Mouse (Mus musculus) hindbrain, embryonic 10.5 days (tissue): Measurements from ENCODE around the gene Man1b1. TPM values are rescaled to one million over a fixed set of nuclear protein-coding genes. Genes with fewer than 3 reads are reported as not detected.
A peak's percentile ranks its signal among the peaks of the same experiment; 100 is the strongest.

Source experiments
- DNase-seq: peaks from one replicate; pipeline ENCODE4 v3.0.0-alpha.2; 2017; ENCODE audit warnings: low spot score
- H3K27ac ChIP-seq: fragments of 300-500 bp; sonication (generic); 2 replicates; pipeline ENCODE4 v1.5.1; 2016; ENCODE audit warnings: mild to moderate bottlenecking, moderate library complexity
- H3K27me3 ChIP-seq: fragments of 300-500 bp; sonication (generic); 2 replicates; pipeline ENCODE4 v1.6.1; 2016; ENCODE audit warnings: mild to moderate bottlenecking; ENCODE audit not compliant: poor library complexity, insufficient read depth, severe bottlenecking
- H3K36me3 ChIP-seq: fragments of 300-500 bp; sonication (generic); 2 replicates; pipeline ENCODE4 v1.6.1; 2016; ENCODE audit warnings: mild to moderate bottlenecking, moderate library complexity
- H3K4me1 ChIP-seq: fragments of 300-500 bp; sonication (generic); replicated peaks from 2 replicates; pipeline ENCODE4 v1.6.1; 2016; ENCODE audit warnings: mild to moderate bottlenecking
- H3K4me3 ChIP-seq: fragments of 300-500 bp; sonication (generic); 2 replicates; pipeline ENCODE4 v1.5.1; 2016; ENCODE audit warnings: mild to moderate bottlenecking, moderate library complexity
- H3K9me3 ChIP-seq: fragments of 300-500 bp; sonication (generic); 2 replicates; pipeline ENCODE4 v1.6.1; 2016; ENCODE audit warnings: mild to moderate bottlenecking, moderate library complexity
- WGBS: fragments of 180-500 bp; shearing (Covaris S2); methylation state at CpG from one replicate; pipeline ENCODE4 v1.1.7; 2016; 5-methylcytosine and 5-hydroxymethylcytosine counted together
- polyA plus RNA-seq: library from polyadenylated mRNA; unstranded; fragments of >200 nt; fragmentation: Nextera tagmentation; extraction: Ambion mirVana; gene quantifications from 2 replicates; pipeline ENCODE4 v1.2.1, GENCODE M21; 2016

Man1b1 gene
- polyA plus RNA-seq, 1 experiment from 2014 or later, result 58.7 TPM

DNA sequence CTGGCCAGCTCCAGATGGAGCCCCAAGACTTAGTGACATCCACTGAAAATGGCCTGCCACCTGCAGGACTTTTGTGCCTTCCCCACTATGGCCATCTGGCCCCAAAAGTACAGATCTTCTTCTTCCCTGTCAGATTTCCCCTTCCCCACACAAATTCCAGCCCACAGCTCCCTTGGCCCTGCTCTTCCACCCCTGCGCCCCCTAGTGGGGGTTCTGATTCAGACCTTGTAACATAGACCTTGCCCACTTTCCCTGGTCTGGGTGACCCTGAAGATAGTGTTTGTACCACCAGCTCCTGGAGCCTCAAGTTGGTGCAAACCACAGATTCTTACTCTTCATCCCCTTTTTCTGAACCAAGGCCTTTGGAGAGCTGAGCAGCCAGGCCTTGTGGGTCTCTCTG is 39.3 kb upstream of the Man1b1 start:
- peak overlapping the region; percentile 62; the same call in 1 of the 2 replicates for H3K27ac ChIP-seq
- peaks cover 97% of the 10 kb centered on the region for H3K27me3 ChIP-seq
- H3K9me3 ChIP-seq, result no peaks in the 10 kb centered on the region
- no peaks in the 10 kb centered on the region for H3K36me3 ChIP-seq
- peaks cover 27% of the 10 kb centered on the region for H3K4me1 ChIP-seq
- 0% methylated on average over 1 of the region's 1 CpGs for WGBS
- peak; percentile 83 for DNase-seq
- H3K4me3 ChIP-seq, result peak overlapping the region; percentile 43; the same call in 1 of the 2 replicates

DNA sequence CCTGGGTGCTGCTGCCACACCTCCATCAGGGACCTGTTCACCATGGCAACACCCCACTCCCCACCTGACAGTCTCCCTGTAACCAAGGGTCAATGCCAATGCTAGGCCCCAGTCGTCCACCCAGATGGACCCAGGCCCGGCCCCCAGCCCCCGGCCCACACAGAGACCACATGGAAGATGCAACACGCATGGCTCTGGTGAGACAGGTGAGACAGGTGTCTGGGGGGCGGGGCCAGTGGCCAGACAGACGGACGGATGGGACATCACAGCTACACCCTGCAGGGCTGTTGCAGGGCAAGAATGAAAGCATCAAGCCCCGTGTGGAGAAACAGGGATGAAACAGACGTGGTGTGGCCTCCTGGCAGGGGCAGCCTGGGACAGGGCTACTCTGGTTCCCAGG is 38.4 kb upstream of the Man1b1 start:
- Histone ChIP-seq H3K36me3 (no peaks in the 10 kb centered on the region), H3K27me3 (peaks cover 94% of the 10 kb centered on the region), H3K4me1 (peaks cover 27% of the 10 kb centered on the region), H3K4me3 (no peak overlapping the region), H3K27ac (no peak overlapping the region), H3K9me3 (no peaks in the 10 kb centered on the region)
- no peak for DNase-seq
- 74% methylated on average over 9 of the region's 9 CpGs for WGBS

DNA sequence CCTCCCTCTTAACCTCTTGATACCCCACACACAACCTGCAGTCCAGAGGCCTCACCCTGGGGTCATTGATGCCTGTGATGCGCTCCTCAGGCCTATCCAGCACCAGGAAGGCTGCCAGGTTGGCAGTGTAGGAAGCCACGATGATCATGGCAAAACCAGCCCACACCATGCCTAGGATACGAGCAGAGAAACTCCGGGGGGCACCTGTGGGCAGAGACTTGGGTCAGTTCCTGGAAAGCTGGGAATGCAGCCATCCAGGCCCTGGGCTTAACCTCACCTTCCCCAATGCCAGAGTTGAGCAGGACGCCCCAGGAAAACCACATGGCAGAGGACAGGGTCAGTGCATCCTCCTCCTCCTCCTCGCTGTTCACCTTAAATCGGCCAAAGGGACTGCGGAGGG is 35.0 kb upstream of the Man1b1 start:
- Histone ChIP-seq H3K4me3 (no peak overlapping the region), H3K9me3 (no peaks in the 10 kb centered on the region), H3K36me3 (no peaks in the 10 kb centered on the region), H3K4me1 (peaks cover 7% of the 10 kb centered on the region), H3K27ac (no peak overlapping the region), H3K27me3 (peaks cover 68% of the 10 kb centered on the region)
- WGBS, result 77% methylated on average over 8 of the region's 8 CpGs
- no peak for DNase-seq

DNA sequence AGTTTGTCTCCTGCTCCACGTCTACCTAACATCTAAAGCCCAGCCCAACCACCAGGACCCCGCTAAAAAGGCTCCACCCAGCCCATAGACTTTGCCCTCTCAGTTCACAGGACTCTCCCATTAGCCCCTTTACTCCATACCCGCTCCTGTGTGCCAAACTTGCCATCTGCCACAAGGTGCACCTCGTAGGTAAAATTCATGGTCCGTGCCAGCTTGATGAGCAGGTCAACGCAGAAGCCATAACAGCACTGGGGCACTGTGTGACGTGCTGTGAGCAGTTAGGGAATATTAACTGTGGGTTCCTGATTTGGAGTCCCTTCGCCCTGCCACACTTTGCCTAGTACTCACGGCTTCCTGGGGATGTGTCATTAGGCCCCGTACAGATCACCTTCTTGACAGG is 34.1 kb upstream of the Man1b1 start:
- H3K27ac ChIP-seq, result no peak overlapping the region
- 85% methylated on average over 10 of the region's 10 CpGs for WGBS
- peaks cover 64% of the 10 kb centered on the region for H3K27me3 ChIP-seq
- no peak for DNase-seq
- H3K9me3 ChIP-seq, result no peaks in the 10 kb centered on the region
- no peaks in the 10 kb centered on the region for H3K36me3 ChIP-seq
- no peaks in the 10 kb centered on the region; the same call in 1 of the 2 replicates for H3K4me1 ChIP-seq
- no peak overlapping the region for H3K4me3 ChIP-seq

DNA sequence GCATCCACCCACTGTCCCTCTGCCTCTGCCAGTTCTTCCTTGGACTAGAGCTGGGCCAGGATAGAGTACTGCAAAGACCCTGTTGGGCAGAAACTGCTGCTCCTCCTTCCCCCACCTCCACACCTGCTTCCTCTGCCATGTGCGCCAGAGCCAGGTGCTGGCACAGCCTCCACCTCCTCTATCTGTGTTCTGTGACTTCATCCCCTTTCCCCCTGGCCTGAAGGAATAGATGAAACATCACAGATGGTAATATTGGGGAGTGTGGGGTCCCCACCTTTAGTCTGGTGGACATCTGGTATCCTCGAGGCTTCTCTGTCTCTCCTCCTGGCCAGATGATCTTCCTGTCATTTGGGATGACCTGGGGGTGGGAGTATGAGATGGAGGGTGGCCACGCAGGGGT is 28.7 kb upstream of the Man1b1 start:
- Histone ChIP-seq H3K4me1 (peaks cover 17% of the 10 kb centered on the region), H3K9me3 (no peaks in the 10 kb centered on the region), H3K27me3 (peaks cover 67% of the 10 kb centered on the region), H3K27ac (no peak overlapping the region), H3K4me3 (no peak overlapping the region), H3K36me3 (no peaks in the 10 kb centered on the region)
- no peak for DNase-seq
- 68% methylated on average over 3 of the region's 3 CpGs for WGBS

DNA sequence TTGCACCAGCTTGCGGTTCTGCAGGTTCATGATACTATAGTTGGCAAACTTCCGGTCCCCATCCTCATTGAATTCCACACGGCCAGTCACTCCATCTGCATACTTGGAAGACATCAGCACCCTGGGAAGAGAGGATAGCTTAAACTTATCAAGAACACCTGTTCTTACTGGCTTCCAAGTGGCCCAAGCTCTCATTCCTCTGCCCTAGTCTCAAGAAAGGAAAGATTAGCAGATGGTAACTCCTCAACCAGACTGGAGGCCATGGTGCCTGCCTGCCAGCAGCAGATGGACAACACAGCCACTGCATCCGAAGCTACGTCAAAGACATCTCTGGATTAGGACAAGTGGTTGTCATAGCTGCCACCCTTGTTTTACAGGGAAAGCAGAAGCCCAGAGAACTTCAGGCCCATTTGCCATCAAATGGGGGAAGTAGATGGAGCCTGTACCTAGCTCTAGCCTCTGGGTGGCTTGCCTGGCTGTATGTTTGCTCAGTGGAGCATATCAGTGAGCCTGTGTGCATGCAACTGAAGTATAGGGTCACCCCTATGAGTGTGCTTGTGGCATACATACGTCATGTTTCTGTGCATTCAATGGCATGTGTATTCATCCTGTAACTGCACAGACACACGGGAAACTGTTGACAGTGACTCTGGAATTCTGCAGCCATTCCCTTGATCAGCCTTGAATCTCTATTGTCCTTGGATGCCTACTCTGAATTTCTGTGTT is 28.0 kb upstream of the Man1b1 start:
- DNase-seq, result no peak
- H3K4me3 ChIP-seq, result peak overlapping the region; percentile 58
- H3K27me3 ChIP-seq, result peaks cover 74% of the 10 kb centered on the region
- no peaks in the 10 kb centered on the region for H3K36me3 ChIP-seq
- peaks cover 17% of the 10 kb centered on the region for H3K4me1 ChIP-seq
- H3K27ac ChIP-seq, result no peak overlapping the region
- WGBS, result 77% methylated on average over 7 of the region's 7 CpGs
- no peaks in the 10 kb centered on the region for H3K9me3 ChIP-seq

DNA sequence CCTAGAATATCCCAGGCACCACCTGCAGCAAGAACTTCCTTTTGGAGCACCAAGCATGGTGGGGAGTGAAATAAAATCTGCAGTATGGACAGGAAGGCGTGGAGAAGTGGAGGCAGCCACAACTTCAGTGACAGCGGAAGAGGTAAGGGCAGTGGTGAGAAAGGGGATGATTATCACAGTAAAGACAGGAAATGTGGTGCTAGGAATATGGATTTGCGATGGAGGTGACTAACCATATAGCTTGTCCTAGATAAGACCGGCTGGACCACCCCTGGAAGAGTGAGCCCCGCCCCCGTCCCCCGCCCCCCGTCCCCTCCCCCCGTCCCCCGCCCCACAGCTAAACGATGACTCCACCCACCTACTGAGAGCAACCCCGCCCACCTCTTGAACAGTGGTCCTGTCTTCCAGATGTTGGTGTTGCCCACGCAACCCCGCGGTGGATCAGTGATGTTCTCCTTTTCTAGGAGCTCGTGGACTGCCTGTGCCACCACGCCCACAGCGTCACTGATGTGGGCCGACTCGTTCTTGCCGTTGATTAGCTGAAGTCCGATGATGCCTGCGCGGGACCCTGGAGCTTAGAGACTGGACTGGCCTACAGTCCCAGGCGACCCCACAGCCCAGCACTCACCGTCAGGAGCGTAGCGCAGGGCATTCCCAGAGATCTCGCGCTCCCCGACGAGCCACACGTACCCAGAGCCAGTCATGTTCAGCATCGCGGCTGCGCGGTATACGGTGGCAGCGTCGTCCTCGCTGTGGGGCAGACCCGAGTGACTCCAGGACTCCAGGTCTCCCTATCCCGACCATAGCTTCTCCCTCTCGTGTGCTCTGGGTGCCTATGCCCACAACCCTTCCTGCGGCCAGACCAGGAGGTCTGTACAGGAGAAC is 27.2 kb upstream of the Man1b1 start:
- peak overlapping the region; percentile 58 for H3K4me3 ChIP-seq
- peak overlapping the region; percentile 64 for H3K27ac ChIP-seq
- peak; percentile 62 for DNase-seq
- H3K36me3 ChIP-seq, result no peaks in the 10 kb centered on the region
- peaks cover 82% of the 10 kb centered on the region for H3K27me3 ChIP-seq
- WGBS, result 3% methylated on average over 44 of the region's 45 CpGs
- H3K9me3 ChIP-seq, result no peaks in the 10 kb centered on the region
- peaks cover 17% of the 10 kb centered on the region for H3K4me1 ChIP-seq

DNA sequence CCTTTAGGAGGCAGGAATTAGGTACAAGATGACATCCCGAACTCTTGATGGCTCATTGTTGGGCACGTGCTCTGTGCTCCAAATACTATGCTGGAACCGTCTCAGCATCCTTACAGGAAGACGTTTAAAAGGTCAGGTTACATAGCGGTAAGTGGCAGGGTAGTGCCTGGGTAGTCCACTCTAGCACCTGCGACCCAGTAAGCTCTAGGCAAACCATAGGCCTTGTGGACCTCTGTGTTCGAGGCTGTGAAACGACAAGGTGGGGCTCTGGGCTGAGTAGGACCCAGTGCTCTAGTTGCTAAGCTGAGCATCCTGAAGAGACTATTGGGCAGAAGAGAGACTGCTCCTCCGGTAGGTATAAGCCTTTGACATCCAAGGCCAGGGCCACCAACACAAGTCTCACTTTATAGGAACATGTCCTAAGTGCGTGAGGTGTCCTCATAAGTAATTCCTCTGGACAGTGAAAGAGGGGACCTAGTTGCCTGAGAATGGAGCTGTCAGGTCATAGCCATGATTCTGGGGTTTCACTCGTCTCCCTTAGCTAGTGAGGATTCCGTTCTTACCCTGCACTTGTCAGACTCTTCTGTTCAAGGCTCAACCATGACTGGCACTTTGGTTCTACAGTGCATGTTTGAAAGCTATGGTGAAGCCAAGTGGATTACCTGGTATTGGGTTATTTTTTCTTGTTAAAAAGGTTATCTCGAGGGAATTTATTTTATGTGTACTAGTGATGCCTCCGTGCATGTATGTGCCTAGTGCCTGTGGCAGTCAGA is 26.4 kb upstream of the Man1b1 start:
- Histone ChIP-seq H3K9me3 (no peaks in the 10 kb centered on the region), H3K4me1 (peaks cover 17% of the 10 kb centered on the region), H3K27me3 (peaks cover 90% of the 10 kb centered on the region), H3K4me3 (peak overlapping the region; percentile 58), H3K36me3 (no peaks in the 10 kb centered on the region), H3K27ac (peak overlapping the region; percentile 64; the same call in 1 of the 2 replicates)
- DNase-seq, result no peak
- 51% methylated on average over 14 of the region's 14 CpGs for WGBS

DNA sequence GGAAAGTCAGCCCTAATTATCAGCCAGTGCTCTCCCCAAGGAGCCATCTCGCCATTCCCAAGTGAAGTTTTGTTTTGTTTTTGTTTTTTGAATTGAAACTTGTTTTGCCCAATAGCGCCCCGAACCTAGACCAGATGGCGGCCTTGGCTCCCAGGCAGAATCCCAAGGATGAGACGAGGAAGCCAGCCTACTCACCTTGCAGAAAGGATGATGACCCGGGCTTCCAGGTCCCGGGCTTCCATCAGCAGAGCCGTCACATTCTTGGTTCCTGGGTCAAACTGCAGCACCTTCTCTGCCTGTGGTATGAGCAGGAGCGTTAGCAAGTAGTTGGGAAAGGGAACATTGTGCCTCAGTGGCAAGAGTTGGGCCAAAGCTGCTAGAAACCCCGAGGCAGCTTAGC is 22.0 kb upstream of the Man1b1 start:
- no peak overlapping the region for H3K4me3 ChIP-seq
- DNase-seq, result no peak
- H3K4me1 ChIP-seq, result peaks cover 8% of the 10 kb centered on the region
- H3K27me3 ChIP-seq, result peaks cover 99% of the 10 kb centered on the region
- no peak overlapping the region for H3K27ac ChIP-seq
- H3K36me3 ChIP-seq, result no peaks in the 10 kb centered on the region
- 54% methylated on average over 10 of the region's 10 CpGs for WGBS
- H3K9me3 ChIP-seq, result no peaks in the 10 kb centered on the region

DNA sequence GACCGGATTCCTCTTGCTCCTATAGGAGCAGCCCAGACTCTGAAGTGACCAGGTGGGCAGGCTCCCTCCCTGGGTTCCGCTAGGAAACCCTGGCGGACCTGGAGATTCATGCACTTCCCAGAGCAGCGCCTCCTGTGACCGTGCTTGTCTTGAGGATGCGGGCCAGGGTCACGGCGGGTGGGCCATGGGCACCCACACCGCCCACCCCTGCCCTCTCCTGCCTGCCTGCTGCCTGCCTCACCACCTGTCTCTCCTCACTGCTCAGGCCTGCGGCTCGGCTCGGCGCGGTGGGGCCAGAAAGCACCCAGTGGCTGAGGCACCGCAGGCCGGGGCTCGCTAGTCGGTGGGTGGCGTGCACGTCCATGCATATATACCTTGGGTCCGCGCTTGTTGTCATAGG is 21.2 kb upstream of the Man1b1 start:
- no peak for DNase-seq
- H3K4me1 ChIP-seq, result peaks cover 3% of the 10 kb centered on the region; the same call in 1 of the 2 replicates
- no peaks in the 10 kb centered on the region for H3K36me3 ChIP-seq
- 2% methylated on average over 22 of the region's 22 CpGs for WGBS
- no peak overlapping the region for H3K27ac ChIP-seq
- H3K9me3 ChIP-seq, result no peaks in the 10 kb centered on the region
- H3K27me3 ChIP-seq, result peaks cover 99% of the 10 kb centered on the region
- H3K4me3 ChIP-seq, result no peak overlapping the region

DNA sequence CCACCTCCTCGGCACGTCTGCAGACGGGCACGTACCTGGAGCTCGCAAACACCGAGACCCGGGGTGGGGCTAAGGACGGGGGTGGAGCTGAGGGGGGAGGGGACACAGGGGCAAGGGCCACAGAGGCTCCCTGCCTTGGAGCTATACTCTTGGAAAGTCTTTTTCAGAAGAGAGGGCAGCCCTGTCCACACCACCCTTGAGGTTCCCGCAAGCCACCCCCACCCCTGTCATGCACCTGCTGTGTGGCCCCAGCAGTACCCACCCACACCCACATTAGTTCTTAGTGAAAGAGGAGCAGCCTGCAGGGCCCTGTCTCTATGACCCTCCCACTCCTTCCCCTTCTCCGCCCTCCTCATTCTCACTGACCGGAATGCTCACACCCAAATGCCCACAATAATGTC is 20.6 kb upstream of the Man1b1 start:
- Histone ChIP-seq H3K27ac (no peak overlapping the region), H3K9me3 (no peaks in the 10 kb centered on the region), H3K36me3 (no peaks in the 10 kb centered on the region), H3K27me3 (peaks cover 99% of the 10 kb centered on the region), H3K4me1 (peaks cover 3% of the 10 kb centered on the region; the same call in 1 of the 2 replicates), H3K4me3 (no peak overlapping the region)
- no peak for DNase-seq
- WGBS, result 7% methylated on average over 11 of the region's 11 CpGs

DNA sequence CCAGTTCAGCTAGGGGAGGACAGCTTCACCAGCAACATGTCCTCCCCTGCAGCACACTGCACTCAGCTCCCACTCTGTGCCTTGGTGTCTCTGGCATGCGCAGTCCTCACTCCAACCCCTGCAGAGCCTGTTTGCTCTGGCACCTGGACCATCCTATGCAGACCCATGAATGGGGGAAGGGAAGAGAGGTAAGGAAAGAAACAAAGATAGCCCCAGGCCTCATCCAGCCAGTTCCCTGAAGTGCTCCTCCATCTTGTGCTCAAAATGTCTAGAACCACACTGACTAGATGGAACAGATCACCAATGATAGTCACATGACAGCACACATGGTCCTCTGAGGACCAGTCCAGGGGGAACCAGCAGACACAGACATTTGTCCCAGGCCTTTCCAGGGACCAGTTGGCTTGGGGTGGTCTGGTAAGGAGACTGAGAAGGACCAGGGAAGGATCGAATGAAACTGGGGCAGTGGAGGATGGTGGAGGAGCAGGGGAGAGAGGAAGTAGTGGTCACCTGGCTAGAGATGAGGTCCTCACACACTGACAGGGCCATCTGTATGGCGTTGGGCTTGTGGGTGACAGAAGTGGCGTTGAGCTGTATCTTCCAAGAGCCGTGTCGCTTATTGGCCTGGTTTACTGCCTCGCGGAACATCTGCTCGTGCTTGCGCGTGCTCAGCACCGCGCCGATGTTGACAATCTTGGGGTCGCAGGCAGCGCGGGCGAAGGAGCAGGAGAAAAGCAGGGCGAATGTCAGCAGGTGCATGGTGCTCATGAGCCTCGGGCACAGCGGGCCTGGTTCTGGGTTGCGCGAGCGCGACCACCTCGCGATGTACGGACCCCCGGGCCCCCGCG is 13.8 kb upstream of the Man1b1 start:
- no peak for DNase-seq
- H3K27me3 ChIP-seq, result peaks cover 86% of the 10 kb centered on the region
- no peak overlapping the region for H3K27ac ChIP-seq
- H3K4me3 ChIP-seq, result peak overlapping the region; percentile 50
- H3K9me3 ChIP-seq, result no peaks in the 10 kb centered on the region
- H3K4me1 ChIP-seq, result peaks cover 8% of the 10 kb centered on the region
- H3K36me3 ChIP-seq, result no peaks in the 10 kb centered on the region
- WGBS, result 9% methylated on average over 31 of the region's 31 CpGs
